Mouse (Mus musculus) liver, embryonic 14.5 days (tissue): ENCODE data around the gene Fut8. TPM values are rescaled to one million over a fixed set of nuclear protein-coding genes. Genes with fewer than 3 reads are reported as not detected.

Experiments
- ATAC-seq: fragments of 200-750 bp; cut with Nextera tagmentation; 2 replicates; pipeline ENCODE4 v1.8.0; 2017; ENCODE audit warnings: moderate number of reproducible peaks, mild to moderate bottlenecking, moderate library complexity; ENCODE audit not compliant: insufficient read depth
- DNase-seq, 3 experiments: peaks; one replicate each; pipeline ENCODE4 v3.0.0-alpha.2; 2012 to 2013; ENCODE audit warnings: low read depth in 3 of 3, low spot score in 3 of 3
- H3K27ac ChIP-seq: fragments of 300-500 bp; sonication (generic); 2 replicates; pipeline ENCODE4 v1.5.1; 2014; ENCODE audit warnings: moderate library complexity, mild to moderate bottlenecking, control low read depth, inconsistent platforms
- H3K27me3 ChIP-seq: fragments of 300-500 bp; sonication (generic); 2 replicates; pipeline ENCODE4 v1.6.1; 2014; ENCODE audit warnings: mild to moderate bottlenecking, low read length, moderate library complexity; ENCODE audit not compliant: control insufficient read depth, insufficient read depth
- H3K36me3 ChIP-seq: fragments of 300-500 bp; sonication (generic); replicated peaks from 2 replicates; pipeline ENCODE4 v1.6.1; 2014; ENCODE audit warnings: low read depth; ENCODE audit not compliant: control insufficient read depth, insufficient read depth
- H3K4me1 ChIP-seq, 2 experiments: fragments of 200-500 bp in 1 of 2; fragments of 300-500 bp in 1 of 2; sonication (generic) in 1 of 2; replicated peaks; 2 replicates each; pipeline ENCODE4 v1.6.1; 2012 to 2014; ENCODE audit warnings: antibody characterized with exemption in 1 of 2, inconsistent platforms in 1 of 2, low read length in 1 of 2; ENCODE audit not compliant: control insufficient read depth in 2 of 2, insufficient read depth in 2 of 2
- H3K4me2 ChIP-seq: fragments of 300-500 bp; sonication (generic); 2 replicates; pipeline ENCODE4 v1.6.1; 2014; ENCODE audit warnings: low read depth, mild to moderate bottlenecking, control low read depth, moderate library complexity
- H3K4me3 ChIP-seq, 2 experiments: fragments of 200-500 bp in 1 of 2; fragments of 300-500 bp in 1 of 2; sonication (generic) in 1 of 2; 2 replicates each; pipeline ENCODE4 v1.5.1; 2012 to 2014; ENCODE audit warnings: low read depth in 2 of 2, low read length in 2 of 2, mild to moderate bottlenecking in 2 of 2, control low read depth in 1 of 2, inconsistent platforms in 1 of 2, moderate library complexity in 1 of 2; ENCODE audit not compliant: insufficient read depth in 1 of 2
- H3K9ac ChIP-seq: fragments of 300-500 bp; sonication (generic); replicated peaks from 2 replicates; pipeline ENCODE4 v1.6.1; 2014; ENCODE audit warnings: mild to moderate bottlenecking, control low read depth, moderate library complexity
- H3K9me3 ChIP-seq: fragments of 300-500 bp; sonication (generic); 2 replicates; pipeline ENCODE4 v1.6.1; 2016; ENCODE audit warnings: low read length, mixed read lengths; ENCODE audit not compliant: control insufficient read depth
- CTCF ChIP-seq: IDR thresholded peaks from 2 replicates; pipeline ENCODE4 v1.5.1; 2016; ENCODE audit warnings: antibody characterized with exemption, low read depth, control low read depth
- EP300 ChIP-seq: IDR thresholded peaks from 2 replicates; pipeline ENCODE4 v1.6.1; 2016; ENCODE audit warnings: antibody characterized with exemption, low read depth
- WGBS: fragments of 180-500 bp; shearing (Covaris S2); extraction: QIAGEN DNeasy Blood & Tissue Kit; methylation state at CpG from one replicate; pipeline ENCODE4 v1.1.7; 2014; ENCODE audit not compliant: insufficient replicate concordance; 5-methylcytosine and 5-hydroxymethylcytosine counted together
- polyA plus RNA-seq, 2 experiments: library from polyadenylated mRNA; depleted of rRNA in 1 of 2; stranded (reverse) in 1 of 2; unstranded in 1 of 2; fragments of >200 nt; fragmentation: Nextera tagmentation in 1 of 2; extraction: Ambion mirVana in 1 of 2; gene quantifications; 2 replicates each; pipeline versions ENCODE4 v1.2.1 to v1.2.3; 2012 to 2014

Fut8 gene
- polyA plus RNA-seq, 2 experiments, result 4.4 to 8.7 TPM

DNA sequence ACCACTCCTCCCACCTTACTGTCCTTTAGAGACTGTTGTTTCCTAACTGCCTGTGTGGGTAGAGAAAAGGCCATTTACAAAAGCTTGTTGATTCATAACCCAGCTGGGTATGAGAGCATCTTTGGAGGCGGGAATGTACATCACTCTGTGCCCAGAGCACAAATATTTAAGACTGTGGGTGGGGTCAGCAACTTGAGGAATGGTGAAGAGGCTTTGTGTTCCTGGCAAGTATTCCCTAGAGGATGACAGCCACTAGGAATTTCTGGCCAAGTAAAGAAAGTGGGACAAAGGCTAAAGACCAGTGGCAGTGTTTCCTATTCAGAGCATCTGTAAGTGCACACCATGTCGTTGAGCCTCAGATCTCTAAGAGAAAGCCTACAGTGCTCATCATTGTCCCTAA, 242.0 kb downstream of the Fut8 start:
- no peaks in the 10 kb centered on the region for H3K27me3 ChIP-seq
- WGBS, result 65% methylated on average over 2 of the region's 2 CpGs
- no peaks in the 10 kb centered on the region for H3K36me3 ChIP-seq
- H3K9ac ChIP-seq, result no peak overlapping the region
- ATAC-seq (no peak), DNase-seq (no peak)
- peaks cover 0 to 2% of the 10 kb centered on the region in 2 experiments; a peak in 2 of 4 replicates for H3K4me1 ChIP-seq
- H3K27ac ChIP-seq, result no peak overlapping the region
- H3K9me3 ChIP-seq, result no peaks in the 10 kb centered on the region
- no peak overlapping the region for H3K4me3 ChIP-seq
- H3K4me2 ChIP-seq, result no peak overlapping the region
- TF ChIP-seq EP300, result no peak
- no peak for TF ChIP-seq CTCF

DNA sequence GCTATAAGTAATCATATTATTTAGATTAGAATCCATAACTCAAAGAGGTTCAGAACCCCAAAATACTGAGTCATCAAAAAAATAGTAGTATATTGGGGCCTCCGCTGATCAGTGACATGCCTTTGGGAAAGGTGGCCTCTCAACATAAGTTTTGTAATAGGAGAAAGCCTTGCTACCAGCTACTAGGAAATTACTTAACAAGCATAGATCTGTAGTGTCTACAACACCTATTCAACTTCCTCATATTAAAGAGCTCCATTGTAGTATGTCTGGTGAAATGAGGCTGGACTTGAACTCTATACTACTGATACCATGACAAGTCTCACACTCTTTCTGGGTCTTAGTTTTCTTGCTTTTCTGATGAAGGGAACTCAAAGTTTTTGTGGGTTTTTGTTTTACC, 243.2 kb downstream of the Fut8 start:
- Histone ChIP-seq H3K9ac (no peak overlapping the region), H3K36me3 (no peaks in the 10 kb centered on the region), H3K27ac (no peak overlapping the region), H3K4me3 (no peak overlapping the region), H3K27me3 (no peaks in the 10 kb centered on the region), H3K4me1 (peaks cover 0 to 2% of the 10 kb centered on the region in 2 experiments; a peak in 2 of 4 replicates), H3K4me2 (no peak overlapping the region), H3K9me3 (no peaks in the 10 kb centered on the region)
- ATAC-seq (no peak), DNase-seq (no peak)
- no peak for TF ChIP-seq CTCF
- no peak for TF ChIP-seq EP300
- 78% methylated on average over 1 of the region's 1 CpGs for WGBS

DNA sequence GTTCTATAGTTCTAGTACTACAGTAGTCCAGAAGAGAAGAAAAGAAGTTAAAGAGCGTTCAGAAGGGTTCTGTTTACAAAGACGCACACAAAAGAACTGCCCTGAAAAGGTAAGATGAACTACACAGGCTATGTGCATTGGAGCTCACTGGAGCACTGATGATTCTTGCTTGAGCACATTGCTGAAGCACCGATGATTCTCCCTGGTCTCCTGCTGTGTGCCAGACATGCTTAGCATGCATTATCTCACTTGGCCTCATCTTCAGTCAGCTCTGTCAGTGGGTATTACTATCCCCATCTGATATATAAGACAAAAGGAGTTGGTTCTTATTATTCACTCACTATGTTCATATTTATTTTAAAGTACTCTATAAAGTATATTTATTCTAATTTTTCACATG, 243.9 kb downstream of the Fut8 start:
- Histone ChIP-seq H3K9me3 (no peaks in the 10 kb centered on the region), H3K36me3 (no peaks in the 10 kb centered on the region), H3K9ac (no peak overlapping the region), H3K4me3 (no peak overlapping the region), H3K4me1 (peaks cover 0 to 2% of the 10 kb centered on the region in 2 experiments; a peak in 2 of 4 replicates), H3K27me3 (no peaks in the 10 kb centered on the region), H3K27ac (no peak overlapping the region), H3K4me2 (no peak overlapping the region)
- TF ChIP-seq EP300, result no peak
- no peak for TF ChIP-seq CTCF
- no peak for DNase-seq
- 71% methylated on average over 3 of the region's 3 CpGs for WGBS
- ATAC-seq, result no peak

DNA sequence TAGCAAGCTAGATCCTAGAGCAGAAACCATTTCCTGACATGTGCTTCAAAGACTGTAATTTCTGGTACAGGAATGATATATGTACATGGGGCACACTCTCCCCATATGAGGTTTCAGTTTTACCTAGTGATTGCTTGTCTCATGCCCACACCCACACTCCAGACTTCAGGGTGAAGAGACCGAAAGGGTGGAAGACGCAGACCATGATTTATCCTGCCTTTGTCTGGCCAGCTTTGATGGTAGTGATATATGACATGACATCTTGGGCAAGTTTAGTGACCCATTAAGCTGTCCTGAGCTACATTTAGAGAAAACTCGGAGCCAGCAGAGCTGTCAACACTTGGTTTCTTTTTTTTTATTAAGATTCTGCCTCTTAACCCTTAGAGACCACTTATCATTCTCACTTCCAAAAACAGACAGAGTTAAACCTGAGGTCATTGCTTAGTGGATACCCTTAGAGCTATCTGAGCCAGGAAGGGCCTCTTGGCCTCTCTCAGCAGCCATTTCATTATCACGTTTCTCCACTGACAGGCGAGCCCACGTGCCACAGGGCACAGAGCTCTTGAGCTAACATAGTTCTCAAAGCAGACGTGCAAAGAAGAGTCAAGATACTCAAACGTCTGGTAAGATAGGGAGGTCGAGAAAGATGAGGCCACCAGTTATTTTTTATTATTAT, 245.4 kb downstream of the Fut8 start:
- DNase-seq (no peak), ATAC-seq (no peak)
- Histone ChIP-seq H3K27me3 (no peaks in the 10 kb centered on the region), H3K9ac (no peak overlapping the region), H3K27ac (no peak overlapping the region), H3K4me3 (no peak overlapping the region), H3K4me1 (peaks cover 0 to 2% of the 10 kb centered on the region in 2 experiments; a peak in 2 of 4 replicates), H3K9me3 (no peaks in the 10 kb centered on the region), H3K4me2 (no peak overlapping the region), H3K36me3 (no peaks in the 10 kb centered on the region)
- WGBS, result 29% methylated on average over 9 of the region's 9 CpGs
- no peak for TF ChIP-seq CTCF
- TF ChIP-seq EP300, result no peak

DNA sequence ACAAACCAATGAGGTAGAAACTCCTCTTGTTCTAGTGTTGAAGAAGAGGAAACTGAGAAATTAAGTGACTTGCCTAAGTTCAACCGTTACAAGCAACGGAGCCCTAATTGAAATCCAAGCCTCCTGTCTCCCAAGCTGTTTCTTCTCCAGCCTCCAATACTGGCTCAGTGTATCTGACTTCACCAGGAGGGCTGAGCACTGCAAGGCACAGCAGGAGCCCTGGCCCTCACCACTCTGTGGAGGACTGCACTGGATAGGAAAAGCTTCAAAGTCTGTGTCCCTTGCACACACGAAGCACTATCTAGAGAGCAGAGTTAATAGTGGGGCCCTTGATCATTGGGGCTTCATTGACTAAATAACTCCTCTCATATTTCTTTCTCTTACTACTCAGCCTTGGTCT, 246.8 kb downstream of the Fut8 start:
- H3K9me3 ChIP-seq, result no peaks in the 10 kb centered on the region
- WGBS, result 76% methylated on average over 3 of the region's 3 CpGs

More for the DNA sequence above, 246.8 kb downstream of the Fut8 start:
- ATAC-seq (no peak), DNase-seq (no peak)
- Histone ChIP-seq H3K36me3 (no peaks in the 10 kb centered on the region), H3K4me1 (peaks cover 0 to 2% of the 10 kb centered on the region in 2 experiments; a peak in 2 of 4 replicates), H3K4me2 (no peak overlapping the region), H3K4me3 (no peak overlapping the region), H3K27me3 (no peaks in the 10 kb centered on the region), H3K27ac (no peak overlapping the region), H3K9ac (no peak overlapping the region)
- TF ChIP-seq CTCF (no peak), EP300 (no peak)
